Mouse (Mus musculus): Measurements from ENCODE around the gene Mgl2. TPM values are rescaled to one million over a fixed set of nuclear protein-coding genes. Genes with fewer than 3 reads are reported as not detected.
"Not testable (repeated sequence)": the region's sequence is repeated elsewhere in the genome, so short reads cannot be mapped to it uniquely, and the experiment has no call there.

Mgl2 gene
- total RNA-seq, 2 experiments from 2014 or later = 0.38 to 0.49 TPM

GRCm38 (mm10) chr11:70169471-70169870 is 39.3 kb downstream of the Mgl2 start:
- not testable (repeated sequence) for DNase-seq (ENCODE audit: extremely low spot score in 1 of 2, low spot score in 1 of 2)

- no peak for DNase-seq (ENCODE audit: extremely low spot score in 1 of 2, low spot score in 1 of 2)
Observed at GRCm38 (mm10) chr11:70170291-70170690, 40.2 kb downstream of the Mgl2 start.

- DNase-seq (ENCODE audit: extremely low spot score in 1 of 2, low spot score in 1 of 2) = no peak
Observed at GRCm38 (mm10) chr11:70171181-70171580, 41.1 kb downstream of the Mgl2 start.

GRCm38 (mm10) chr11:70171847-70172246 is 41.7 kb downstream of the Mgl2 start:
- DNase-seq (ENCODE audit: extremely low spot score in 1 of 2, low spot score in 1 of 2) = no peak

GRCm38 (mm10) chr11:70172298-70172697 is 42.2 kb downstream of the Mgl2 start:
- DNase-seq (ENCODE audit: extremely low spot score in 1 of 2, low spot score in 1 of 2) = no peak

GRCm38 (mm10) chr11:70174491-70174890 is 44.4 kb downstream of the Mgl2 start:
- DNase-seq (ENCODE audit: extremely low spot score in 1 of 2, low spot score in 1 of 2) = no peak

GRCm38 (mm10) chr11:70177647-70178046 is 47.5 kb downstream of the Mgl2 start:
- peak in 1 of 2 experiments; percentile 11 for DNase-seq (ENCODE audit: extremely low spot score in 1 of 2, low spot score in 1 of 2)

- no peak for DNase-seq (ENCODE audit: extremely low spot score in 1 of 2, low spot score in 1 of 2)
Observed at GRCm38 (mm10) chr11:70178311-70178710, 48.2 kb downstream of the Mgl2 start.

GRCm38 (mm10) chr11:70178756-70179155 is 48.6 kb downstream of the Mgl2 start:
- DNase-seq (ENCODE audit: extremely low spot score in 1 of 2, low spot score in 1 of 2) = no peak

- peak in 1 of 2 experiments; percentile 28 for DNase-seq (ENCODE audit: extremely low spot score in 1 of 2, low spot score in 1 of 2)
Observed at GRCm38 (mm10) chr11:70179401-70179800, 49.3 kb downstream of the Mgl2 start.

GRCm38 (mm10) chr11:70180496-70180895 is 50.4 kb downstream of the Mgl2 start:
- DNase-seq (ENCODE audit: extremely low spot score in 1 of 2, low spot score in 1 of 2) = no peak

- DNase-seq (ENCODE audit: extremely low spot score in 1 of 2, low spot score in 1 of 2) = no peak
Observed at GRCm38 (mm10) chr11:70185120-70185519, 55.0 kb downstream of the Mgl2 start.

Other genes with a start within 250 kb of the Mgl2 start
- 1 to 10 TPM; 1.2 to 1.3 TPM for gene Kctd11, start 248.9 kb upstream of the Mgl2 start, total RNA-seq (2021)
- gene Acap1, start 234.8 kb upstream of the Mgl2 start, total RNA-seq (2021) = under 1 TPM; 0.12 to 0.19 TPM
- 1 to 10 TPM in 1 of 2 experiments, under 1 TPM in 1; 0.62 to 1.8 TPM for gene 2810408A11Rik, start 229.3 kb upstream of the Mgl2 start, total RNA-seq (2021)
- 100 to 1,000 TPM; 108 to 109 TPM for gene Neurl4, start 229.3 kb upstream of the Mgl2 start, total RNA-seq (2021)
- gene Gps2, start 216.4 kb upstream of the Mgl2 start, total RNA-seq (2021) = 10 to 100 TPM; 26.8 to 32.6 TPM
- gene Eif5a, start 208.4 kb upstream of the Mgl2 start, total RNA-seq (2021) = 100 to 1,000 TPM; 426 to 481 TPM
- gene Ybx2, start 194.5 kb upstream of the Mgl2 start, total RNA-seq (2021) = 10 to 100 TPM in 1 of 2 experiments, 1 to 10 TPM in 1; 7.3 to 11.1 TPM
- gene Slc2a4, start 182.1 kb upstream of the Mgl2 start, total RNA-seq (2021) = 1 to 10 TPM; 2.2 to 4.0 TPM
- not detected for gene Cldn7, start 165.6 kb upstream of the Mgl2 start, total RNA-seq (2021)
- gene Ctdnep1, start 149.2 kb upstream of the Mgl2 start, total RNA-seq (2021) = 100 to 1,000 TPM; 107 to 116 TPM
- gene Elp5, start 147.8 kb upstream of the Mgl2 start, total RNA-seq (2021) = 10 to 100 TPM; 77.1 to 82.2 TPM
- gene Gabarap, start 139.2 kb upstream of the Mgl2 start, total RNA-seq (2021) = 100 to 1,000 TPM; 229 to 258 TPM
- 10 to 100 TPM; 41.4 to 46.9 TPM for gene Phf23, start 134.6 kb upstream of the Mgl2 start, total RNA-seq (2021)
- 10 to 100 TPM; 31.2 to 37.8 TPM for gene Dvl2, start 129.7 kb upstream of the Mgl2 start, total RNA-seq (2021)
- 10 to 100 TPM; 56.9 to 62.4 TPM for gene Acadvl, start 114.9 kb upstream of the Mgl2 start, total RNA-seq (2021)
- 100 to 1,000 TPM; 857 to 887 TPM for gene Dlg4, start 113.4 kb upstream of the Mgl2 start, total RNA-seq (2021)
- gene Asgr1, start 76.2 kb upstream of the Mgl2 start, total RNA-seq (2021) = under 1 TPM; 0.73 to 0.74 TPM
- not detected for gene Asgr2, start 37.7 kb upstream of the Mgl2 start, total RNA-seq (2021)
- gene Clec10a, start 25.9 kb downstream of the Mgl2 start, total RNA-seq (2021) = 1 to 10 TPM; 1.1 to 3.4 TPM
- 10 to 100 TPM; 28.1 to 39.2 TPM for gene Slc16a11, start 82.4 kb downstream of the Mgl2 start, total RNA-seq (2021)
- gene Slc16a13, start 90.7 kb downstream of the Mgl2 start, total RNA-seq (2021) = 10 to 100 TPM in 1 of 2 experiments, 1 to 10 TPM in 1; 7.0 to 10.0 TPM
- gene Bcl6b, start 99.5 kb downstream of the Mgl2 start, total RNA-seq (2021) = 1 to 10 TPM; 1.2 to 2.1 TPM
- gene 0610010K14Rik, start 107.6 kb downstream of the Mgl2 start, total RNA-seq (2021) = 10 to 100 TPM; 50.6 to 55.6 TPM
- gene Gm21988, start 109.5 kb downstream of the Mgl2 start, total RNA-seq (2021) = 1 to 10 TPM; 3.2 to 4.5 TPM
- 100 to 1,000 TPM; 310 to 312 TPM for gene Rnasek, start 109.5 kb downstream of the Mgl2 start, total RNA-seq (2021)
- under 1 TPM in 1 of 2 experiments, not detected in 1; 0.20 TPM for gene Alox12, start 125.0 kb downstream of the Mgl2 start, total RNA-seq (2021)
- gene Alox12e, start 192.3 kb downstream of the Mgl2 start, total RNA-seq (2021) = not detected
- gene Alox15, start 221.7 kb downstream of the Mgl2 start, total RNA-seq (2021) = not detected